Mouse (Mus musculus) spleen, postnatal 14 days (tissue): ENCODE results near the gene Atrnl1.

ENCODE experiments used
- DNase-seq, 2 experiments: peaks; one replicate each; pipeline ENCODE4 v3.0.0; 2021 to 2022; ENCODE audit warnings: low spot score in 2 of 2

Atrnl1 gene

DNA sequence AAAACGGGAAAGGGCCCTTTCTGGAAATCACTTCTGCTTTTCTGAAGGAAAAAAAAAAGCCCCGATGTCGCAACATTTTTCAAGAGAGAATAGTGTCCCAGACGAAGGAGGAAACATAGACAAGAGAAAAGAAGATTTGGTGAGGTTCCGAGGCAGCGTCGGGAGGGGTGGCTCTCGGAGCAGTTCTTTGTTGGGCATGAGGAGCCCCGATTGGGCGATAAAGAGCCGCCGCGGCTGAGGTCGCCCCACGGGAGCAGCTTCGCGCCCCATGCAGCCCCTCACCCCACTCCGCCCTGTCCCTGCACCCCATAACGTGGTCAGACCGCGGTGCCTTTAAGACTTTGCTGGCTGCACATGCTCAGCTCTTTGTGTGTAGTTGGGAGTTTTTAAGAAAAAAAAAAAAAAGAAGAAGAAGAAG, 767 bp upstream of the Atrnl1 start:
- peak; percentile 14 to 31 for DNase-seq

DNA sequence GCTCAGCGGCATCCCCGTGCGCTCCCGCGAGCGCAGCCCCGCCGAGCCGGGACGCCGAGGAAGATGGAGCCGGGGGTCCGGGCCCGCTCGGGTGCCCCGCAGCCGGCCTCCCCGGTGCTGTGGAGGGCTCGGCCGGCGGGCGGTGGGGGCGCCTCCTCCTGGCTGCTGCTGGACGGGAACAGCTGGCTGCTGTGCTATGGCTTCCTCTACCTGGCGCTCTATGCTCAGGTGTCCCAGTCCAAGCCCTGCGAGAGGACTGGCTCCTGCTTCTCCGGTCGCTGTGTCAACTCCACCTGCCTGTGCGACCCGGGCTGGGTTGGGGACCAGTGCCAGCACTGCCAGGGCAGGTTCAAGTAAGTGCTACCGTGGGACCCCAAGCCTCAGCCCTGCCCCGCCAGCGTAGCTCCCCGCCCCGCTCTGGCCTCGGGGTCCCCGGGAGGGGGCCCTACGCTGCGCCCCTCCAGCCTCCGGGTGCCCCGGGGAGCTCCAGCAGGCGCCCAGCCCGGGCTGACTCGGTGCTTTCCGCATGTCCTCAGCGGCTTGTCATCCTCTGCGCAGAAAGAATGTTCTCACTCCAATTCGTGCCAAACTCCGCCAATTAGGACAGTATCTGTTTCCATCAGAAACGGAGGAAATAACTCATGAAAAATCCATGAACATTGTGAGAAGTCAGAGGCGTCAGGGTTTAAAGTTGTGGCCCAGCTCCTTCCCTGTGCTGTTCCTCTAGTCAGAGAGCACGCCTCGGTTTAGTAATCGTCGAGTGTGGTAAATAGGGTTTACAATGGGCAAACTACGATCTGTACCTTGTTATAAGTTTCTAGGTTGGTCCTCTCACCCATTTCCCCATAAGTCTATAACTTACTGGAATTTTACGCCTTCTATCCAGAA, 701 bp downstream of the Atrnl1 start:
- DNase-seq: peak; percentile 27 to 38

DNA sequence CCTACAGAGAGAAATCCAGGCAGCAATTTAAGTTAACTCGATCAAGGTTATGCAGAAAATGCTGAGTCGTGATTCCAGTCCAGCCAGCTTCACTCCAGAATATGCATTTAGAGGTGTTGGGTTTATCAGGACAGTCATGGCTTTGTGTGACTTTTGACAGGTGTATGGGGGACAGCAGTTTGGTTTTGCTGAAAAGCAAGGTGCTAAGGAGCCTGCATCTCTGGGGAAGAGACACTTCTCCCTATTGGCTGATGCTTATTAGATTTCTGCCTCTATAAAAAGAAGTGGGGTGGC, 1.3 kb downstream of the Atrnl1 start:
- no peak for DNase-seq

- DNase-seq: no peak
Measured at GRCm38 (mm10) chr19:57615972-57616621, 5.3 kb downstream of the Atrnl1 start.

DNA sequence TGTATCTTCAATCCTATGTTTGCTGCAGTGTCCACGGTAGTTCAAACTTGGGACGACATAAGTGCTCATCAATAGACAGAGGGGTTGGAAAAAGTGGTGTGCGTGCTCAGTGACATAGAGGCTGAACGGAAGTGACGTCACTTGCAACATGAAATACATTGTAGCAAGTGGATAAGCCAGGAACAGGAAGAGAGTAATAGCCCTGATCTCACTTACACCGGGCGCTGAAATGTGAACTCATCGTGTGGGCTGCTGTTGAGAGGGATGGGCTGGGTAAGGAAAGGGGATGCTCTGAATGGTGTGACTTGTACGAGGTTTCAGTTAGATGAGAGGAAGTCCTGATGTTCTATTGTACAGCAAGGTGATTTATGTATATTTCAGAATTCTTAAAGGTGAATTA, 8.3 kb downstream of the Atrnl1 start:
- no peak for DNase-seq

- DNase-seq: no peak
Measured at GRCm38 (mm10) chr19:57621814-57622213, 11.0 kb downstream of the Atrnl1 start.

- no peak for DNase-seq
Measured at GRCm38 (mm10) chr19:57625738-57626137, 14.9 kb downstream of the Atrnl1 start.

DNA sequence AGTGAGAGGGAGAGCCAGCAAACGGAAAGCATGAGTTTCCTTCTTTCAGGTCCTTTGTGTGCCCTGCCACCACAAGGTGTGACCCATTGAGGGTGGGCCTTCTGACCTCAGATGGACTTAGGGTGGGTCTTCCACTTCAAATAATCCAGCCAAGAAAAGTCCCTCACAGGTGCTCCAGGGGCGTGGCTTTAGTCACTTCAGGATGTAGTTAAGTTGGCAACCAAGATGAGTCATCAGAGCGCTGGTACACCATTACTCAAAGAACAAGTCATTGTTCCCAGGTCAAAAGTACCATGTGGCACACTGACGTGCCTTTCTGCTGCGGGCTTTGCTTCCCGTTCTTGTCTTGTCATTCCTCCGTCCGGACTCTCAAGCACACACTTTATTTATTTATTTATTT, 16.4 kb downstream of the Atrnl1 start:
- DNase-seq: no peak

- no peak for DNase-seq
Measured at GRCm38 (mm10) chr19:57642536-57642935, 31.7 kb downstream of the Atrnl1 start.

DNA sequence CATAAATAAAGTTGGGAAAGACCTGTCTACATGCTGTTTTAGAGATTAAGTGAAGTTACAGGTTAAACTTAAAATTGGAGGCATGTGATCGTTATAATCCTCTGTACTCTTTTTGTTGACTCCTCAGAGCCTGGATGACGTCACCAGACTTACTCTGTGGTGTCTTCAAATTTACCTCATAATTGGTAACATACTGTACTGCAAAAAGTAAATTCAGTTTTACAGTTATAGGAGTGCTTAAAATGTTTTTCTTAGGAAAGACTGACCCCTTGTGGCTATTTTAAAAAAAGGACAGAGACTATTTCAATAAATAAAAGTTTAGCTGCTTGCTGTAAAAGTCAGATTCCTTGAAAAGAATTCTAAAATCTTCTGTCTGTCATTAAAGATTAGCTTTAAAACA, 32.1 kb downstream of the Atrnl1 start:
- no peak for DNase-seq

- no peak for DNase-seq
Measured at GRCm38 (mm10) chr19:57648202-57648943, 37.5 kb downstream of the Atrnl1 start.

DNA sequence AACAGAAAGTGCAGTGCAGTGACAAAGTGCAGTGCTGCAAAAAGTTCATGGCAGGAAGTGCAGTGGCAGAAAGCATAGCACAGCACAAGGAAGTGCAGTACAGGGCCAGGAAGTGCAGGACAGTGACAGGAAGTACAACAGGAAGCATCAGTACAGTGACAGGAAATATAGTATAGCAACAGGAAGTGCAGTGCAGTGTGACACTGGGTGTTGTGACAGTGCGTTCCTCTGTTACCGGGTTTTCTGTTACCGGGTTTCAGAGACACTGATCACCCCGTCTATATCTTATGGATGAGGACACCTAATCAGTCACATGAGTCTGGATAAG, 38.1 kb downstream of the Atrnl1 start:
- DNase-seq: no peak

- DNase-seq: peak in 1 of 2 experiments; percentile 9
Measured at GRCm38 (mm10) chr19:57655083-57655482, 44.2 kb downstream of the Atrnl1 start.

DNA sequence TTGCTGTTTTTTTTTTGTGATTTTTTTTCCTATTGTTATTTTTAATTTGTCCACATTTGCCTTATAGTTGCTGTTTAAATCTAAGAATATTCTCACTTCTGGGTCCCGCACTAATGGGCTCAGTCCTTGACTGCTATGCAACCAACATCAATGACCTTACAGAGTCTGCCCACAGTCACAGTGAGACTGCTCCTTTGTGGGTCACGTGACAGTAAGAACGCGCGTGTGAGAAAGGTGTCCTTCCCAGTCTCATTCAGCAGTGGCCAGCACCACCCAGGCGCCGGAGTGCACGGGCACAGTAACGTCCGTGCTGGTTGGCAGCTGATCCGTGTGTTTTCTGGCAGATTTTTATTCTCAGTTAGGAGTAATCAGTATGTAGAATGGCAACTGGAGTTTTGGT, 44.7 kb downstream of the Atrnl1 start:
- DNase-seq: no peak

- no peak for DNase-seq
Measured at GRCm38 (mm10) chr19:57657426-57658087, 46.7 kb downstream of the Atrnl1 start.

- no peak for DNase-seq
Measured at GRCm38 (mm10) chr19:57658111-57659091, 47.6 kb downstream of the Atrnl1 start.

DNA sequence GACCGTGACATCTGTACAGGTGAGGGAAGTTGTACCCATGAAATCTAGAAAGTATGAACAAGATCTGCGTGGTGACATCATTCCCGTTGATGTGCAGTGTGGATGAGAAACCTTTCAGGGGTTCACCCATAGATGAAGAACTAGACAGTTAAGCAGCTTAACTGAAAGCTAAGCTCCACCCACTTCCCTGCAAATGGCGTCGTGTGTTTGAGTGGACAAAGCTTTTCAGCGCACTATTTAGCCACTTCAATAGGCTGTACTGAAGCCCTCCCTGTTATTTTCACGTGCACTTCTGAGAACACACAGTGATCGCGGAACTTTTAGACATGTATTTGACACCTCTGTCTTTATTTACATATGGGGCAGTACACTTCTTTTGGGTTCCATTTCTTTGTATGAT, 56.2 kb downstream of the Atrnl1 start:
- no peak for DNase-seq

DNA sequence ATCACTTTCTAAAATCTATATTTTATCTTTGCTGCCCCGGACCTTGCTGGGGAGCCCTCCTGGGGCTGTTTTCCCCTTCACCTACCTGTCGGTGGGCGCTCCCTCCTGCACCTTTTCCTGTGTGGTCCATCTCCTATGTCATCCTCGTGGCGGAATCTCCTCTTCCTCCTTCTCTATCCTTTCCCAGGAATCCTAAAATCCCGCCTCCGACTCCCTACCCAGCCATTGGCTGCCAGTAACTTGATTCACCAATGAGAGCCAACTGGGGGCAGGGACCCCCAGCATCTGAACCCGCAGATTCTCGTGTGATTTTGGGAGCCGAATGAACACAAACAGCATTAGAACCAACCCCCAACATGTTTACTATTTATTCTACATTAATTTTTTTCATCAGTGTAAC, 57.1 kb downstream of the Atrnl1 start:
- no peak for DNase-seq

DNA sequence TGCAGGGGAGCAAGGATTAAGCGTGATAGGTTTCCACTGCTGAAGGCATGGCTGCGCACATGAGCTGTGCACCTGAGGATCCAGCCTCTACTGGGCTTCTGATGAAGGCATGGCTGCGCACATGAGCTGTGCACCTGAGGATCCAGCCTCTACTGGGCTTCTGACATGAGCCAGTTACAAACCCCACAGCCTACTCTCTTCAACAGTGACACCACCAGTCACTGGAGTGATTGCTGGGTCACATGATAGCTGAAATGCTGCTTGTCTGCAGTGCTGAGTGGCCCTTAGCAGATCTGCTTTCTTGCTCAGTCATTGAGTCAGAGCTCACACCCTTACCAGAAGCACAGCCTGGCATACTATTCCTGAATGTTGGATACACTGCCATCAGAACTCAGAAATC, 68.6 kb downstream of the Atrnl1 start:
- DNase-seq: no peak

DNA sequence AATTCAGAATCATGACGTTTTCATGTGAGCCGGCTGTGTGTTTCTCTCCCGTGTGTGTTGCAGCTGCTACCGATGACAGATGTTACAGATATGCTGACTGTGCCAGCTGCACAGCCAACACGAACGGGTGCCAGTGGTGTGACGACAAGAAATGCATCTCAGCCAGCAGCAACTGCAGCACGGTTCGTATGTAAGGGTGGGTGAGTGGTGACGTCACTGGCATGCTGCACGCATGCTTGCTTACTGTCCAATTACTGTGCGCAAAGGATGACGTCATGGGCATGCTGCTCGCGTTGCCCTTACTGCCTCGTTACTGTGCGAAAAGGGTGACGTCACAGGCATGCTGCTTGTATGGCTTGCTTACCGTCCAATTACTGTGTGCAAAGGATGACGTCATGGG, 75.8 kb downstream of the Atrnl1 start:
- no peak for DNase-seq

- DNase-seq: no peak
Measured at GRCm38 (mm10) chr19:57692566-57692965, 81.7 kb downstream of the Atrnl1 start.
